Mouse (Mus musculus) cortical plate, adult 2 months (tissue): ENCODE measurements around the gene Ghdc.

Source experiments
- CTCF ChIP-seq: fragments of 200-500 bp; IDR thresholded peaks from 2 replicates; pipeline ENCODE4 v1.5.1; 2011; ENCODE audit warnings: mild to moderate bottlenecking, control low read depth, low read length; ENCODE audit not compliant: insufficient read depth; ENCODE audit errors: extremely low read depth
- POLR2A ChIP-seq: fragments of 200-500 bp; IDR thresholded peaks from 2 replicates; pipeline ENCODE4 v1.6.1; 2011; ENCODE audit warnings: mild to moderate bottlenecking, low read length, control low read depth; ENCODE audit not compliant: insufficient read depth; ENCODE audit errors: extremely low read depth

GRCm38 (mm10) chr11:100816342-100816741 is 45.6 kb upstream of the Ghdc start:
- no peak for TF ChIP-seq POLR2A
- TF ChIP-seq CTCF, result no peak
